Mouse (Mus musculus) liver, postnatal 0 days (tissue): ENCODE results near the gene Dlg2.

Source experiments
- CTCF ChIP-seq: sonication (generic); IDR thresholded peaks from 2 replicates; pipeline ENCODE4 v1.5.1; 2016; ENCODE audit warnings: antibody characterized with exemption, low read depth
- EP300 ChIP-seq: IDR thresholded peaks from 2 replicates; pipeline ENCODE4 v1.6.1; 2016; ENCODE audit warnings: antibody characterized with exemption, low read depth, mild to moderate bottlenecking

DNA sequence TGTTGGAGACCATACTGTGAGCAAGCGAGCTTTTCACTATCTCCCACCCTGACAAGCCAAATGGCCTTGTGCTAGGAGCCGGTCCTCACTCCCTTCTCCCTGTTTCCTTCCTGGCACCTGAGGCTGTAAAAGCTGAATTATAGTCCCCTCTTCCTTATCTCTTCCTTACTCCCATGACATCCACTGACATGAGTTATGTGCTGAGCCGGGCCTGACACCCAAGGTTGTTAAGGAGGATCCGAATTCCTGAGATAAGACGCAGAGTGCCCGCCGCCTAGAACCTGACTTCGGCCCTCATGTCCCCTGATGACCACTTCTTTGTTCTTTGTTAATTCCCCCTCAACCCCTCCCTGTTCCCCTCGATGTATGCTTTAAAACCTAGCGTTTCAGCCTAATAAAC, 1409.9 kb downstream of the Dlg2 start:
- no peak for TF ChIP-seq CTCF
- no peak for TF ChIP-seq EP300
